Mouse (Mus musculus): Measurements from ENCODE around the gene Plpp4. TPM values are rescaled to one million over a fixed set of nuclear protein-coding genes. Genes with fewer than 3 reads are reported as not detected.

Plpp4 gene
- polyA plus RNA-seq, 1 experiment from 2014 or later, result 0.28 TPM

DNA sequence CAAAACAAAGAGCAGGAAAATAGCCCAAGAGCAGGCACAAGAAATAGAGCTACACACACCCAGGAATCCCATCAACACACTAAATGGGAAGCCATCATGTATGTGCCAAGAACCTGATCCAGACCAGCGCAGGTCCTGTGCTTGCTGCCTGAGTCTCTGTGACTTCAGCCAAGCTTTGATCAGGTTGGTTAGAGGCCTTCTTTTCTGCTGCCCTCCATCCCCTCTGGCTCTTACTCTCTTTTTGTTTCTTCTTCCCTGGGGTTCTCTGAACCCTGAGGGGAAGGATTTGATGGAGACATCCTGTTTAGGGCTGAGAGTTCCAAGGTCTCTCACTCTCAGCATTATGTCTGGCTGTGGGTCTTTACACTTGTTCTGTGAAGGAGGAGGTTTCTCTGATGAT lies 2.7 kb upstream of the Plpp4 start:
- Histone ChIP-seq H3K4me3 (ENCODE audit: low read length) (no peak overlapping the region), H3K27ac (ENCODE audit: low read length) (no peak overlapping the region), H3K4me1 (ENCODE audit: control insufficient read depth, insufficient read depth, low read length) (no peaks in the 10 kb centered on the region; the same call in 1 of the 2 replicates), H3K36me3 (ENCODE audit: control insufficient read depth, insufficient read depth, low read length) (no peaks in the 10 kb centered on the region), H3K4me2 (ENCODE audit: low read depth, low read length) (no peak overlapping the region), H3K9me3 (ENCODE audit: control insufficient read depth, low read length) (no peaks in the 10 kb centered on the region), H3K9ac (ENCODE audit: low read depth, low read length) (no peak overlapping the region), H3K27me3 (replicated peaks; ENCODE audit: control insufficient read depth, insufficient read depth, low read length) (peaks cover 20% of the 10 kb centered on the region; the same call in 1 of the 2 replicates)
- WGBS, result 85% methylated on average over 1 of the region's 1 CpGs
- ATAC-seq, result no peak

DNA sequence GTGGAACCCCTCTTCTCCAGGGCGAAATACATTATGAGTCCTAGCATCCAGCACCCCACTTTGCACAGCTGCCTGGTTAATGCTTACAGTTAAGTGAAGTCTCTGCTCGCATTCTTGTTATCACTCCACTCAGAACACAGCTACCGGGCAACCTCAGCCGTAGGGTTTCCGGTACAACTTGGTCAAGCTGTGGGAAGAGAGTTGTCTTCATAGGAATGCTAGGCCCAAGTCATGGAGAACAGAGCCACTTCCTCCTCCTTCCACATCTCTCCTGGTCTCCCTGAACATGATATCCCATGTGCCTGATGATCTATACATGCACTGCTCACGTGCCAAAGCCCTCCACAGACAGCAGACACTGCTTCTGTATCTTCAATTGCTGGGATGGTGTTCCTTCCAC lies 1.4 kb upstream of the Plpp4 start:
- WGBS, result 95% methylated on average over 6 of the region's 6 CpGs
- Histone ChIP-seq H3K27ac (ENCODE audit: low read length) (no peak overlapping the region), H3K9ac (ENCODE audit: low read depth, low read length) (no peak overlapping the region), H3K9me3 (ENCODE audit: control insufficient read depth, low read length) (no peaks in the 10 kb centered on the region), H3K4me2 (ENCODE audit: low read depth, low read length) (no peak overlapping the region), H3K27me3 (replicated peaks; ENCODE audit: control insufficient read depth, insufficient read depth, low read length) (peaks cover 21% of the 10 kb centered on the region; the same call in 1 of the 2 replicates), H3K4me3 (ENCODE audit: low read length) (no peak overlapping the region), H3K36me3 (ENCODE audit: control insufficient read depth, insufficient read depth, low read length) (no peaks in the 10 kb centered on the region), H3K4me1 (ENCODE audit: control insufficient read depth, insufficient read depth, low read length) (no peaks in the 10 kb centered on the region; the same call in 1 of the 2 replicates)
- ATAC-seq, result no peak

DNA sequence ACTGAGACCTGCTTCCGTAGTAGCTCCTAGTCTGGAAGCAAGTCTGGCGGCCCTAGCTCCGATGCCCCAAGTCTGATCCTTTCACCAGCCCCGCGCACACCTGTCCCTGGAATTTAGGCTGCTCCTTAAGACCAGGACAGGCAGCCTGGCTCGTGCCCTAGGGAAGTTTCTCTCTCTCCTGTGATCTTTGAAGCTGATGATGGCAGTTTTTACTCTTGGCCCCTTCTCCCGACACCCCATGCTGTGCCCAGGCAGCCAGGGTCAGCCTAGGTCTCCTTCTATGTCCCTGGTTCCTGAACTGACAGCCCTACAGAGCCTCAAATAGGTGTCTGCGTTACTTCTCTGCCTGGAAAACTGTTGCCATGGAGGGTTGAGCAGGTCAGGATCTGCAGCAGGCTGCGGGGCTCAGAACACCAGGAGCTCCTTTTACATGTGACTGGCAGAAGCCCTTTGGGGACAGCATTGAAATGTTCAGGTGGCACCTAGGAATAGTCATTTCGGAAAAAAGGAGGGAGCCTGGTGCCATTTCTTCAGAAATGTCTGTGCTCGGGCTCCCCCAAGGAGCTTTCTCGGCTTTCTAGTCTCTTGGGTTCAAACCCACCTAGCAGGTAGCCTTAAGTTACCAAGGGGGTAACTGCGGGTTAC lies 665 bp downstream of the Plpp4 start:
- Histone ChIP-seq H3K27ac (ENCODE audit: low read length) (no peak overlapping the region), H3K9me3 (ENCODE audit: control insufficient read depth, low read length) (no peaks in the 10 kb centered on the region), H3K27me3 (replicated peaks; ENCODE audit: control insufficient read depth, insufficient read depth, low read length) (peaks cover 21% of the 10 kb centered on the region; the same call in 1 of the 2 replicates), H3K4me2 (ENCODE audit: low read depth, low read length) (peak overlapping the region; percentile 90), H3K4me3 (ENCODE audit: low read length) (peak overlapping the region; percentile 48), H3K36me3 (ENCODE audit: control insufficient read depth, insufficient read depth, low read length) (no peaks in the 10 kb centered on the region), H3K4me1 (ENCODE audit: control insufficient read depth, insufficient read depth, low read length) (no peaks in the 10 kb centered on the region; the same call in 1 of the 2 replicates), H3K9ac (ENCODE audit: low read depth, low read length) (no peak overlapping the region)
- no peak for ATAC-seq
- WGBS, result 22% methylated on average over 13 of the region's 13 CpGs

DNA sequence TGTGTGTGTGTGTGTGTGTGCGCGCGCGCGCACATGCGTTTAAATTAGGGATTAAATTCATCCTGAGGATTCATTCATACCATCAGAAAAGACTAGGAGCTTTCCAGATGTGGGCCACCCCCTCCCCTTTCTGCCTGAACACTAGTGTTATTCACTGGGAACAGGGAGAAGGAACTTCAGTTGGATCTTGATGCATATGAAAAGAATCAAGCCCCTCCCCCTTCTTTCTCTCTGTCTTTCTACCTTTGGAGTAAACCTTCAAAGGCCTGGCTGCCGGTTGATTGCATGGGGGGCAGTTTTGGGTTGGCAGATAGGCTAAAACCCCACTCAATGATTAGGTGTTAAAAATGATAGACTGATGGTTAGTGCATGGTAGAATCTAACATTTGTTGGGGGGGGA lies 1.5 kb downstream of the Plpp4 start:
- peaks cover 21% of the 10 kb centered on the region; the same call in 1 of the 2 replicates for H3K27me3 ChIP-seq (replicated peaks; ENCODE audit: control insufficient read depth, insufficient read depth, low read length)
- ATAC-seq, result no peak
- H3K4me1 ChIP-seq (ENCODE audit: control insufficient read depth, insufficient read depth, low read length), result no peaks in the 10 kb centered on the region; the same call in 1 of the 2 replicates
- H3K9ac ChIP-seq (ENCODE audit: low read depth, low read length), result no peak overlapping the region
- H3K4me3 ChIP-seq (ENCODE audit: low read length), result no peak overlapping the region
- no peak overlapping the region for H3K27ac ChIP-seq (ENCODE audit: low read length)
- H3K4me2 ChIP-seq (ENCODE audit: low read depth, low read length), result no peak overlapping the region
- H3K36me3 ChIP-seq (ENCODE audit: control insufficient read depth, insufficient read depth, low read length), result no peaks in the 10 kb centered on the region
- no peaks in the 10 kb centered on the region for H3K9me3 ChIP-seq (ENCODE audit: control insufficient read depth, low read length)
- 72% methylated on average over 7 of the region's 7 CpGs for WGBS

DNA sequence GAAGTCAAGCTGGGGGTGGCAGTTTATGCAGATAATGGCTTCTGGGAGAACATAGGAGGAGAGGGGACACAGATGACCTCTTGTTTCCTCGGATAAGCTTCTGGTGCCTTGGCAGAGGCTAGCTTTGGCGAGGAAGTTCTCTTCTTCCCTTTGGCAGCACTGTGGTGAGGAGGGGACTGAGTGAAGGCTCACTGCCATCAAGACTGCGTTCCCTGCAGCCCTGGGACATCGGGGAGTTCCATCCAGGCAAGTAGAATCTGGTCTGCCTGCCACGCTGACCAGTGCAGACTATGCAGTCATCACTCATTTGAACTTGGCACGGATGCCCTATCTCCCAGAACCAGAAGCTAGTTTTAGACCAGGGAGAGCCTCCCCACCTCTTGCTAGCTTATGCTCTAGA lies 2.4 kb downstream of the Plpp4 start:
- Histone ChIP-seq H3K27ac (ENCODE audit: low read length) (no peak overlapping the region), H3K27me3 (replicated peaks; ENCODE audit: control insufficient read depth, insufficient read depth, low read length) (peaks cover 21% of the 10 kb centered on the region; the same call in 1 of the 2 replicates), H3K36me3 (ENCODE audit: control insufficient read depth, insufficient read depth, low read length) (no peaks in the 10 kb centered on the region), H3K9me3 (ENCODE audit: control insufficient read depth, low read length) (no peaks in the 10 kb centered on the region), H3K9ac (ENCODE audit: low read depth, low read length) (no peak overlapping the region), H3K4me2 (ENCODE audit: low read depth, low read length) (no peak overlapping the region), H3K4me1 (ENCODE audit: control insufficient read depth, insufficient read depth, low read length) (no peaks in the 10 kb centered on the region; the same call in 1 of the 2 replicates), H3K4me3 (ENCODE audit: low read length) (no peak overlapping the region)
- 76% methylated on average over 6 of the region's 6 CpGs for WGBS
- ATAC-seq, result no peak

DNA sequence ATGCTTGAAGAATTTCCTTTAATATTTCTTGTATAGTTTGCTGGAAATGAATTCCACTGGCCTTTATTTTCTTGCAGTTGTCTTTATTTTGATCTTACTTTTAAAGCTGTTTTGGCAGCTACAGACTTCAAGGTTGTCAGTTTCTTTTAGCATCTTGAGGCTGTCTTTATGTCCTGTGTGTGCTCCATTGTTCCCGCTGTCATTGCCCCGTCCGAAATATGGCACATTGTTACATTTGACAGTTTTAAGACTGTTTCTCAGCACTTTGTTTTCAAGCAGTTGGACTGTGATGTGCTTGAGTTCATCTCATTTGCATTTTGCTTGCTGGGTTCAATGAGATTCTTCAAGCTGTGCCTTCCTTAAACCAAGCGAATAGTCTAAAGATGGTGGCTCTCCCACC lies 17.0 kb downstream of the Plpp4 start:
- WGBS, result 90% methylated on average over 4 of the region's 4 CpGs
- no peaks in the 10 kb centered on the region for H3K36me3 ChIP-seq (ENCODE audit: control insufficient read depth, insufficient read depth, low read length)
- no peak for ATAC-seq

DNA sequence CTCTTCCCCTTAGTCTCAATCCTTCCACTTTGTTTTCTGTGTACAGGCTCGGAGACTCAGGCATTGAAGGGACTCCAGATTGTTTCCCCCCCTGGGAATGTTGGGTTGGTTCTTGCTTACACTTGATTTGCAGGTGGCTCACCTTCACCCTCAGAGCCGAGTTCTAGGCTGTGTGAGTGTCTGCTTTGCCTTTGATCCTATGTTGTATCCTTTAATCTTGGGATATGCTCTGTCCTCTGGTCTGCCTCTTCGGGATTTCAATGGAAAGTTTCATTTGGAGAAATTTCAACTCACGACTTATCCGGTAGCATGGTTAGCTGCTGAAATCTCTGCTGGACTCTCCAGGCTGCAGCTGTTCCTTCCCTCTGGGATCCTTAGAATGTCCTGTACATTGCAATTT lies 17.9 kb downstream of the Plpp4 start:
- no peak overlapping the region for H3K4me2 ChIP-seq (ENCODE audit: low read depth, low read length)
- no peaks in the 10 kb centered on the region for H3K9me3 ChIP-seq (ENCODE audit: control insufficient read depth, low read length)
- 87% methylated on average over 5 of the region's 5 CpGs for WGBS
- no peak overlapping the region for H3K27ac ChIP-seq (ENCODE audit: low read length)
- H3K36me3 ChIP-seq (ENCODE audit: control insufficient read depth, insufficient read depth, low read length), result no peaks in the 10 kb centered on the region
- no peaks in the 10 kb centered on the region for H3K27me3 ChIP-seq (replicated peaks; ENCODE audit: control insufficient read depth, insufficient read depth, low read length)
- no peak for ATAC-seq
- H3K4me3 ChIP-seq (ENCODE audit: low read length), result no peak overlapping the region
- H3K9ac ChIP-seq (ENCODE audit: low read depth, low read length), result no peak overlapping the region
- peaks cover 6% of the 10 kb centered on the region; the same call in 1 of the 2 replicates for H3K4me1 ChIP-seq (ENCODE audit: control insufficient read depth, insufficient read depth, low read length)

More for the DNA sequence above, 17.0 kb downstream of the Plpp4 start:
- H3K4me3 ChIP-seq (ENCODE audit: low read length), result no peak overlapping the region
- H3K27me3 ChIP-seq (replicated peaks; ENCODE audit: control insufficient read depth, insufficient read depth, low read length), result no peaks in the 10 kb centered on the region
- no peak overlapping the region for H3K27ac ChIP-seq (ENCODE audit: low read length)
- H3K9me3 ChIP-seq (ENCODE audit: control insufficient read depth, low read length), result no peaks in the 10 kb centered on the region
- H3K9ac ChIP-seq (ENCODE audit: low read depth, low read length), result no peak overlapping the region
- H3K4me2 ChIP-seq (ENCODE audit: low read depth, low read length), result no peak overlapping the region
- no peaks in the 10 kb centered on the region for H3K4me1 ChIP-seq (ENCODE audit: control insufficient read depth, insufficient read depth, low read length)

DNA sequence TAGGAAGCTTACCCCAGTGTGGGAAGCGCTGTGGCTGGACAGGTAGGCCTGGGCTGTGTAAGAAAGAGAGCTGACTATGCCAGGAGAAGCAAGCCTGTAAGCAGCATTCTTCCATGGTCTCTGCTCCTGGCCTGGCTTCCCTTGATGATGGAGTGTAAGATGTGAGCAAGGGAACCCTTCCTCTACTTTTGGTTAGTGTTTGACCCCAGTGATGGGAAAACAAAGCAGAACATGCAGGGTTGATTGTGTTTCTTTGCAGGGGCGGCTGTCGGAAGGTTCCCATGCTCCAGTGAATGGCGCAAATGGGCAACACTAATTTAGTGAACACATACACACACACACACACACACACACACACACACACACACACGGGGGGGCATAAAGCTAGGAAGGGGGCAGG lies 20.9 kb downstream of the Plpp4 start:
- Histone ChIP-seq H3K9me3 (ENCODE audit: control insufficient read depth, low read length) (no peaks in the 10 kb centered on the region), H3K4me1 (ENCODE audit: control insufficient read depth, insufficient read depth, low read length) (peaks cover 6% of the 10 kb centered on the region; the same call in 1 of the 2 replicates), H3K4me2 (ENCODE audit: low read depth, low read length) (no peak overlapping the region), H3K27ac (ENCODE audit: low read length) (no peak overlapping the region), H3K4me3 (ENCODE audit: low read length) (no peak overlapping the region), H3K9ac (ENCODE audit: low read depth, low read length) (no peak overlapping the region), H3K36me3 (ENCODE audit: control insufficient read depth, insufficient read depth, low read length) (no peaks in the 10 kb centered on the region), H3K27me3 (replicated peaks; ENCODE audit: control insufficient read depth, insufficient read depth, low read length) (no peaks in the 10 kb centered on the region)
- WGBS, result 85% methylated on average over 5 of the region's 5 CpGs
- ATAC-seq, result no peak

DNA sequence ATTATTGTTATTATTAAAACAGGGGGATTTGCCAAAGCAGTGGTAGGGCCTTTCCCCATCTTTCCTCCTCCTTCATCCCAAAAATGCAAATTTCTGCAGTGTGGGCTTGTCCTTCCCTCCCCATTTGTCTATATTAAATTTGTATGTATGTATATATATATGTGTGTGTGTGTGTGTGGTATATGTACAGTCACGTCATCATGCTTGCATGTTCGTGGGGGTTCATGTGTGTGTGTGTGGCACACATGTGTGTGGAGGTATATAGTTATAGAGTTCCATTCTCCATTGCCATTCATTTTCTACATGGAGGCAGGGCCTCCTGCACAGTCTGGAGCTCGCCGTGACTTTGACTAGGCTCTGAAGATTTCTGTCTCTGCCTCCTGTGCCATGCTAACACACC lies 22.0 kb downstream of the Plpp4 start:
- Histone ChIP-seq H3K4me2 (ENCODE audit: low read depth, low read length) (no peak overlapping the region), H3K27me3 (replicated peaks; ENCODE audit: control insufficient read depth, insufficient read depth, low read length) (no peaks in the 10 kb centered on the region), H3K27ac (ENCODE audit: low read length) (no peak overlapping the region), H3K9ac (ENCODE audit: low read depth, low read length) (no peak overlapping the region), H3K36me3 (ENCODE audit: control insufficient read depth, insufficient read depth, low read length) (no peaks in the 10 kb centered on the region), H3K9me3 (ENCODE audit: control insufficient read depth, low read length) (no peaks in the 10 kb centered on the region), H3K4me1 (ENCODE audit: control insufficient read depth, insufficient read depth, low read length) (peaks cover 6% of the 10 kb centered on the region; the same call in 1 of the 2 replicates), H3K4me3 (ENCODE audit: low read length) (no peak overlapping the region)
- 89% methylated on average over 4 of the region's 4 CpGs for WGBS
- 0 out of 2 replicates have a peak, but pooled peaks have one; percentile 17 for ATAC-seq
